Mouse (Mus musculus) effector memory CD4-positive, alpha-beta T cell, adult 5 months (primary cell): ENCODE measurements around the gene Slamf8. TPM values are rescaled to one million over a fixed set of nuclear protein-coding genes. Genes with fewer than 3 reads are reported as not detected.

Experiments used
- polyA plus RNA-seq: library from polyadenylated mRNA; unstranded; fragments of 100-300 nt; shearing (Covaris generic); gene quantifications from one replicate; pipeline ENCODE4 v1.2.1, GENCODE M21; 2017

The Slamf8 gene
- polyA plus RNA-seq: 0.25 TPM

DNA sequence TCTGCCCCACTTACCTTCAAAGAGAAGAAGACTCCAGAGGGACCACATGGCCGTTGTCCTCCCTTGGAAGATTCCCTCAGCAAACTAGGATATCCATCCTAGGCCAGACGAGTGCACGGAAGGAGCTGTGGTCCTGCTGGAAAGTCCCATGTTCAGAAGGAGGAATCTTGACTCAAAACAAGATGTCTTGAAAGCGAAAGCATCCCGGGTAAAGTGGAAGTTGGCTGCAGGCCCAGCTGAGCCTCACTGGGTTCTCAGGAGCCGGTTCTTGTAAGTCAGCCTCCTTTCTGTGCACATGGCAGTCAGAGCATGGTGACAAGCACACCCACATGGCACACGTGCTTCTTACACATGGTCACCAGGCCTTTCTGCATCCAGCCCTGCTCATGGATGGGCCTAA is at the start of gene Slamf8:
Slamf8 (minus strand) TSS at position 184 of the 400 bp plus-strand sequence.

DNA sequence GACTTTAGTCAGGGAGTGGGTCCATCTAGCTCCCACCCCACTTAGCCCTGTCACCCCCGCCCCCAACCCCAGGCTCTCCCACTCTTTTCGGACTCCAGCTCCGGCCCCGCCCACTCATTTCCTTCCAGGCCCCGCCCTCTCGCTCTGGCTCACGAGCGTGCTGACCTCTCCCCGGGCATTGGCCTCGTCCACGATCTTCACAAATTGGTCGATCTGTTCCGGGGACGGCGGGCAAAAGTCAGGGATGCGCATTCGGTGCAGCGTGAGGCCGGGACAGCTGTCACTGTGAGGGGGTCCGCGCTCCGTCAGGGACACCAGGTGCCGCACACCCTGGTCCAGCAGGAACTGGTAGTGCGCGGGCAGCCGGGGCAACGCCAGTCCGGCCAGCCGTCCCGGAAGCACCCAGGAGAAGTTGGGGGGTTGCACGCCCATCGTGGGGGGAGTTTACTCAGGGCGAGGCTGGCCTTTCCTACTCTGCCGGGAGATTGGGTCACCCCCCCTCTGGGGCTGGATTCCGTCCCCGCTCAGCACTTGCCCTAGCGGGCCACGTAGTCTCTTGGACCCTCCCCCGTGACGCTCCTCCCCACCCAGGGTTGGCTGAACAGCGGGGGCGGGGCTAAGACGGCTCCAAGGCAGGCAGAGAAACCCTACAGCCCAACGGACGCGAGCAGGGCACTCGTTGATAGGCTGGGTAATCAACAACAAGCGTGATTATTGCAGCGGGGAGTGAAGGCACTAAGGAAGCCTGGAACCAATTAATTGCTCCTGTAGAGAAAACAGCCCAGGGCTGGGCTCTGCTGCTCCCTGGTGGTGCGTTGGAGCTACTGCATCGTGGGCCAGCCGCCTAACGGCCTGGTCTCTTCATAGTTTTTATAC is 42.3 kb upstream of the Slamf8 start, which contains the start of gene Dusp23:
Dusp23 (minus strand) TSS at position 512 of the 876 bp plus-strand sequence.

DNA sequence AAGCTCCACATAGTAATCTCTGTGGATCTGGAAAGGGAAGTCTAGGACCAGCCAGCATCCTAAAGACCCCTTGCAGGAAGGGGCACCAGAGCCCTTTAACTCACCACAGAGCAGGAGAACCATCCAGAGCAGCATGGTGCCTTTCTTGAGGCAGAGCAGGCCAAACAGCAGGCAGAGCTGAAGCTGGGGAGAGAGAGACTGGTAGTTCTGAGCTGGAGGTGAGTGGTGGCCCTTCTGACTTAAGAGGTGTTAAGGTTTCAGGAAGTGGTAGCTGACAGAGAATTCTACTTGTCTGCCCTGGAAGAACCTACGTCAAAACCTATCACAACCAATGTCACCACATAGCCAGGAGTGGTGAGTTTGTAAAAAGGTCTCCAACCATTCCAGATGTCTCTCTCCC is 12.0 kb upstream of the Slamf8 start, which contains the start of gene Fcrl6:
Fcrl6 (minus strand) TSS at position 226 of the 400 bp plus-strand sequence.

DNA sequence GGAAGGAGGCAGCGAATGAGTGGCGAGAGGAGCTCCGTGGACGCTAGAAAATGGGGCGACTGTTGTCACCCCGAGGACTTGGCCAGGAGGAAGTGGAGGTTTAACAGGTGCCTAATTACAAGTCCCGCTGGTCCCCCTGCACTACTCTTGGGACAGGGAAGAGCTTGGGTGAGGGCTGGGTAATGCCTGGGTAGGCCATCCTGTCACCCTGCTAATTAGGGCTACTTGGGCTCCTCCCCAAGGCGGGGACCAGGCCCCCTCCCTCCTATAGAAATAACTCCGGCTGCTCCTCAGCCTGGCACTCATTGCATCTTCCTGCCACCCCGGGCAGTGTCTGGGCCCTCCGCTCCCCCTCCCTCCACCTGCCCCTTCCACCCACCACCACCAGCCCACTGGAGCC is 34.7 kb downstream of the Slamf8 start, which contains the start of gene Vsig8:
Vsig8 (plus strand) TSS at position 301 of the 400 bp plus-strand sequence.

Other genes starting within 250 kb of the Slamf8 start
- gene Kcnj10, start 249.4 kb downstream of the Slamf8 start, polyA plus RNA-seq: 0.11 TPM
- 8.9 TPM for gene Pigm, start 214.0 kb downstream of the Slamf8 start, polyA plus RNA-seq
- gene Slamf9, start 115.2 kb downstream of the Slamf8 start, polyA plus RNA-seq: not detected
- 0.60 TPM for gene Igsf9, start 108.8 kb downstream of the Slamf8 start, polyA plus RNA-seq
- 470 TPM for gene Tagln2, start 90.5 kb downstream of the Slamf8 start, polyA plus RNA-seq
- gene Cfap45, start 69.8 kb downstream of the Slamf8 start, polyA plus RNA-seq: 1.0 TPM
- gene Vsig8, start 34.6 kb downstream of the Slamf8 start, polyA plus RNA-seq: not detected
- gene Fcrl6, start 12.0 kb upstream of the Slamf8 start, polyA plus RNA-seq: not detected
- gene Dusp23, start 42.4 kb upstream of the Slamf8 start, polyA plus RNA-seq: 3.1 TPM
- gene Crp, start 107.5 kb upstream of the Slamf8 start, polyA plus RNA-seq: not detected